Mouse (Mus musculus) stomach, postnatal 0 days (tissue): ENCODE results near the gene Cpvl. TPM values are rescaled to one million over a fixed set of nuclear protein-coding genes. Genes with fewer than 3 reads are reported as not detected.

Experiments used
- ATAC-seq: fragments of 200-750 bp; cut with Nextera tagmentation; 2 replicates; pipeline ENCODE4 v1.8.0; 2017; ENCODE audit not compliant: low FRiP score, low TSS enrichment
- DNase-seq: peaks from one replicate; pipeline ENCODE4 v3.0.0-alpha.2; 2016; ENCODE audit warnings: low spot score
- H3K27ac ChIP-seq: fragments of 300-500 bp; sonication (generic); replicated peaks from 2 replicates; pipeline ENCODE4 v1.5.1; 2014; ENCODE audit warnings: mild to moderate bottlenecking, control low read depth
- H3K27me3 ChIP-seq: fragments of 300-500 bp; sonication (generic); 2 replicates; pipeline ENCODE4 v1.6.1; 2014; ENCODE audit warnings: low read length; ENCODE audit not compliant: control insufficient read depth, insufficient read depth
- H3K36me3 ChIP-seq: fragments of 300-500 bp; sonication (generic); 2 replicates; pipeline ENCODE4 v1.6.1; 2014; ENCODE audit warnings: low read length, mixed read lengths; ENCODE audit not compliant: control insufficient read depth, insufficient read depth
- H3K4me1 ChIP-seq: fragments of 300-500 bp; sonication (generic); replicated peaks from 2 replicates; pipeline ENCODE4 v1.6.1; 2014; ENCODE audit warnings: antibody characterized with exemption; ENCODE audit not compliant: control insufficient read depth, insufficient read depth
- H3K4me2 ChIP-seq: fragments of 300-500 bp; sonication (generic); replicated peaks from 2 replicates; pipeline ENCODE4 v1.6.1; 2014; ENCODE audit warnings: low read depth, mild to moderate bottlenecking, control low read depth, moderate library complexity
- H3K4me3 ChIP-seq: fragments of 300-500 bp; sonication (generic); 2 replicates; pipeline ENCODE4 v1.5.1; 2014; ENCODE audit warnings: low read depth, low read length, control low read depth
- H3K9ac ChIP-seq: fragments of 300-500 bp; sonication (generic); 2 replicates; pipeline ENCODE4 v1.6.1; 2014; ENCODE audit warnings: mild to moderate bottlenecking, low read length, control low read depth, mixed read lengths
- H3K9me3 ChIP-seq: fragments of 300-500 bp; sonication (generic); 2 replicates; pipeline ENCODE4 v1.6.1; 2016; ENCODE audit warnings: low read length; ENCODE audit not compliant: control insufficient read depth
- CTCF ChIP-seq: IDR thresholded peaks from 2 replicates; pipeline ENCODE4 v1.5.1; 2016; ENCODE audit warnings: antibody characterized with exemption, low read depth, mild to moderate bottlenecking, moderate library complexity
- EP300 ChIP-seq: optimal IDR thresholded peaks from 2 replicates; pipeline ENCODE3; 2016; ENCODE audit warnings: antibody characterized with exemption
- WGBS: fragments of 180-500 bp; shearing (Covaris S2); extraction: QIAGEN DNeasy Blood & Tissue Kit; methylation state at CpG from one replicate; pipeline ENCODE4 v1.1.7; 2014; 5-methylcytosine and 5-hydroxymethylcytosine counted together
- polyA plus RNA-seq: library from polyadenylated mRNA; unstranded; fragments of >200 nt; fragmentation: Nextera tagmentation; extraction: Ambion mirVana; gene quantifications from 2 replicates; pipeline ENCODE4 v1.2.1, GENCODE M21; 2015

Cpvl gene
- polyA plus RNA-seq, 1 experiment from 2014 or later = 0.06 TPM

DNA sequence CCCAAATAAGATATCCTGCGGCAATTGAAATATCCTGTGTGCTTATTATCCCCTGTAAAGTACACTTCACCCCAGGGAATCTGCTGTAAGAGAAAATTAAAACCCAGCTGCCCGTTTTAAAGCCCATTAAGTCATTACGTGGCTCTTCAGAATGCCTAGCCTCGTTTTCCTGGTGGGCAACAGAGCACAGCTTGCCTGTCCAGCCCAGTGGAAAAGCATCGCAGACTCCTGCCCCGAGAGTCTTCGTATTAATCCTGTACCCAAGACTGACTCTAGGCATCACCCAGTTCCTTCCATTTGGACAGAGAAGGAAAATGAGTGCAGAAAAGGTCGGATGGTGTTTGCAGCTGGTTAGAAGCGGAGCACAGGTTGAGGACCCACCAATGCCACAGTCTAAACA is 31.9 kb upstream of the Cpvl start:
- no peaks in the 10 kb centered on the region for H3K36me3 ChIP-seq
- TF ChIP-seq EP300 = no peak
- TF ChIP-seq CTCF = no peak
- no peak overlapping the region for H3K4me2 ChIP-seq
- H3K4me3 ChIP-seq = no peak overlapping the region
- DNase-seq (no peak), ATAC-seq (no peak)
- H3K9ac ChIP-seq = no peak overlapping the region
- H3K27ac ChIP-seq = no peak overlapping the region
- no peaks in the 10 kb centered on the region for H3K4me1 ChIP-seq
- H3K27me3 ChIP-seq = no peaks in the 10 kb centered on the region
- 77% methylated on average over 9 of the region's 9 CpGs for WGBS
- H3K9me3 ChIP-seq = no peaks in the 10 kb centered on the region

DNA sequence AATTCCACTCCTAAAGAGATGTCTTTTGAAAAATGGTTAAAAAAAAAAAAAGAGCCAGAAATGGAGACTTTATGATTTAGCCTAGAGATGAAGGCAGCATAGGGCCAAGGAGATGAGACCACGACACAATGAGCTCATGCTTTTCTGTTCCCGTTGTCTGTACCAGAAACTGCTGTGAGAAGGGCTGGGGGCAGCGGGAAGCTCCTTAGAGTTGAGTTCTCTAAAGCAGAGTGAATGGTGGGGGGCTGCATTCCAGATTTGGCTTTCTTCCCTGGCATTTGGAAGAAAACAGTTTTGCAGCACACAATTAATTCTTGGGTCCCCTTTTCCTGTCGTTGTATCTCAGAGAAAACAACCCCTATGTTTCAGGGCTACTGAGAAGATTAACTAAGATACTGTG is 30.8 kb upstream of the Cpvl start:
- 68% methylated on average over 4 of the region's 4 CpGs for WGBS
- TF ChIP-seq CTCF (no peak), EP300 (no peak)
- ATAC-seq = no peak

GRCm38 (mm10) chr6:54008448-54009120 is 30.1 kb upstream of the Cpvl start:
- no peak overlapping the region for H3K4me2 ChIP-seq
- no peak for DNase-seq
- WGBS = 70% methylated on average over 16 of the region's 16 CpGs
- no peaks in the 10 kb centered on the region for H3K36me3 ChIP-seq
- no peak overlapping the region for H3K9ac ChIP-seq
- no peak for ATAC-seq
- H3K9me3 ChIP-seq = no peaks in the 10 kb centered on the region
- no peak overlapping the region for H3K27ac ChIP-seq
- H3K27me3 ChIP-seq = no peaks in the 10 kb centered on the region
- H3K4me1 ChIP-seq = no peaks in the 10 kb centered on the region
- TF ChIP-seq CTCF (no peak), EP300 (no peak)
- no peak overlapping the region for H3K4me3 ChIP-seq

More for the DNA sequence above, 30.8 kb upstream of the Cpvl start:
- no peaks in the 10 kb centered on the region for H3K9me3 ChIP-seq
- no peaks in the 10 kb centered on the region for H3K36me3 ChIP-seq
- no peak overlapping the region for H3K4me3 ChIP-seq
- H3K27ac ChIP-seq = no peak overlapping the region
- no peaks in the 10 kb centered on the region for H3K27me3 ChIP-seq
- DNase-seq = no peak
- no peak overlapping the region for H3K4me2 ChIP-seq
- H3K9ac ChIP-seq = no peak overlapping the region
- no peaks in the 10 kb centered on the region for H3K4me1 ChIP-seq

- ATAC-seq = no peak
- Histone ChIP-seq H3K9me3 (no peaks in the 10 kb centered on the region), H3K27ac (no peak overlapping the region), H3K4me3 (no peak overlapping the region), H3K27me3 (no peaks in the 10 kb centered on the region), H3K9ac (no peak overlapping the region), H3K4me2 (no peak overlapping the region), H3K4me1 (no peaks in the 10 kb centered on the region), H3K36me3 (no peaks in the 10 kb centered on the region)
- WGBS = 76% methylated on average over 4 of the region's 4 CpGs
- DNase-seq = no peak
- TF ChIP-seq EP300 (no peak), CTCF (no peak)
Observed at GRCm38 (mm10) chr6:54005302-54005701, 26.8 kb upstream of the Cpvl start.

DNA sequence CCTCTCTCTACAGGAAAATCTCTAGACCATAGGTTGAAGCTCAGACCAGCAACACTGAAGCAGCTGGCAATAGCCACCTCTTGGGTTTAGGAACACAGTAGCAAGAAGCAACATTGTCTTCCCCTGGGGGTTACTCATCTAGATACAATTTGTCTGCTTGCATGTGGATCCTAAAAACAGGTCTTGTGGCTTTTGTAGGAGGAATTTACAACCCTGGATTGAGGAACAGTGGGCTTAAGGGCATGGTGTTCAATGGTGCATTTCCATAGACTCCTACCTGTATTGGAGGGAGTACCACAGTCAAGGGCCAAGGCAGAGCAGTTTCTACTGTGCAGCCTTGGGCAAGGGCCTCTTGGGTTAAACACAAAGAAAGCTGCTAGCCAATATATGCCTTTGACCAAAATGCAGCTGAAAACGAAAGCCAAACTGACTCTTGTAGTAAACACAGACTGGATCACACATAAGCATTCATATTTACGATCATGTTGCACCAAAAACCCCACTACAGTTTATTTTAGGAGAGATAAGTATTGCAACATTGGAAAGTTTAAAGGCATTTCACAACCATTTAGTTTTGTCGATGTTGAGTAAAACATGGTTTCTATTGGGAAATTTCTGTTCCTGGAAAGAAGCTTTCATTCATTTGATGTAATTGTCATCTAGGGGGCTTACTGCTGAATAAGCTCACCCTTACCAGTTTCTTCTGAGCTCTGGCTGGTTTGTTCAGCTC is 17.9 kb upstream of the Cpvl start:
- Histone ChIP-seq H3K27me3 (no peaks in the 10 kb centered on the region), H3K4me3 (no peak overlapping the region), H3K4me1 (no peaks in the 10 kb centered on the region), H3K9me3 (no peaks in the 10 kb centered on the region), H3K9ac (no peak overlapping the region), H3K36me3 (no peaks in the 10 kb centered on the region), H3K27ac (no peak overlapping the region), H3K4me2 (no peak overlapping the region)
- no peak for TF ChIP-seq EP300
- TF ChIP-seq CTCF = no peak
- 76% methylated on average over 3 of the region's 3 CpGs for WGBS
- no peak for DNase-seq
- no peak for ATAC-seq

- no peak for ATAC-seq
- WGBS = 32% methylated on average over 4 of the region's 4 CpGs
- DNase-seq = no peak
Observed at GRCm38 (mm10) chr6:53995519-53995918, 17.0 kb upstream of the Cpvl start.

More at GRCm38 (mm10) chr6:53995519-53995918, 17.0 kb upstream of the Cpvl start:
- no peak overlapping the region for H3K4me2 ChIP-seq
- H3K36me3 ChIP-seq = no peaks in the 10 kb centered on the region
- no peaks in the 10 kb centered on the region for H3K4me1 ChIP-seq
- H3K27me3 ChIP-seq = no peaks in the 10 kb centered on the region
- H3K4me3 ChIP-seq = no peak overlapping the region
- H3K27ac ChIP-seq = no peak overlapping the region
- TF ChIP-seq CTCF (no peak), EP300 (no peak)
- no peak overlapping the region for H3K9ac ChIP-seq
- no peaks in the 10 kb centered on the region for H3K9me3 ChIP-seq
